Mouse (Mus musculus) frontal cortex, postnatal 25 days (tissue): ENCODE measurements at regions not wholly inside any gene's neighbourhood (a gene's known extent, or its start where the extent isn't known, plus 50 kb on each side); places are given as distances from the start of the nearest gene placed in this dataset.
A peak's percentile ranks its signal among the peaks of the same experiment; 100 is the strongest.

ENCODE experiments used
- DNase-seq, 2 experiments: peaks; one replicate each; pipeline ENCODE4 v3.0.0; 2022; ENCODE audit warnings: low spot score in 2 of 2

- DNase-seq = no peak
Measured at GRCm38 (mm10) chr12:106128944-106129724, 119.1 kb downstream of the Vrk1 start.

DNA sequence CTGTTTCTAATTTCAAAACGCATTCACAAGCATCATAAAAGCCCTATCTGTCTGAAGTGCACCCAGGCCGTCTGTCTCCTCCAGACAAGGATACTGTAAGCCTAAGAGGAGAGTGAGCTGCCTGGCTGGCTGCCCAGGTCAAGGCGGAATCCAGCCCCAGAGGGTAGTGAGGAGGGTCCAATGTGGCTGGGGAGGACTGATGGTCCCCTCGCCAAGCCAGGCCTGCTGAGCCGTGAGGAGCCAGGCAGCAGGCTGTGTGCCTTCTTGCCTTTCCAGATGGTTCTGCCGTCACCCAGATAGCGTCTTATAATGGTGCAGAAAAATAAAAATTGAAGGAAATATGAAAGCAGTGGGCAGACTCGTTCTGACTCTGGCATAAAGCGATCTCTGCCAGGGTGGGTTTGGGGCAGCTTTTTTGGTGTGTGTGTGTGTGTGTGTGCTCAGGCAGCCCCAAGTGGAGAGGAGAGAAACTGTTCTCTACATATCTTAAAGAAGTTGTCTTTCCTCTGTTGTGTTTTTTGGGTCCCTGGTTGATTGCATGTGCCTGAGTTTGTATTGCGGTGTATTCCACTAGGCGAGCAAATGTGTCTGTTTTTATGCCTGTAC, 120.1 kb downstream of the Vrk1 start:
- DNase-seq = no peak

- DNase-seq = no peak
Measured at GRCm38 (mm10) chr12:106132715-106133114, 122.7 kb downstream of the Vrk1 start.

GRCm38 (mm10) chr12:106138466-106138865, 128.4 kb downstream of the Vrk1 start:
- DNase-seq = no peak

DNA sequence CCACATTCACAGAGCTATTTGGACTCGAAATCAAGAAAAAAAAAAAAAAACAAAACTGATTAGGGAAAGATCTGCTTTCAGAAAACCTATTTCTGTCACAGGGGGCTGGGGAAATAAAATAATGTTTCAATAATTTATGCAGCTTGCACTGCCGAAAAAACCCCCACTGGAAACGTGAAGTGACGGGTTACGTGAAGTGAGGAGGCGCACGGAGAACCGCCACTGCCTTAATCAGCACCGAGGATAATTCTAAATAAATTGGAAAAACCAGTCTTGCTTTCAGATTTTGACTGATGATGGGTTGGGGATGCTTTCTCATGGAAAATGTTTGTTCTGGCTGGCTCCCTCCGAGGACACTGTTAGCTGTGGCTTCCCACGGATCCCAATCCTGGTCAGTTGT, 129.5 kb downstream of the Vrk1 start:
- no peak for DNase-seq

DNA sequence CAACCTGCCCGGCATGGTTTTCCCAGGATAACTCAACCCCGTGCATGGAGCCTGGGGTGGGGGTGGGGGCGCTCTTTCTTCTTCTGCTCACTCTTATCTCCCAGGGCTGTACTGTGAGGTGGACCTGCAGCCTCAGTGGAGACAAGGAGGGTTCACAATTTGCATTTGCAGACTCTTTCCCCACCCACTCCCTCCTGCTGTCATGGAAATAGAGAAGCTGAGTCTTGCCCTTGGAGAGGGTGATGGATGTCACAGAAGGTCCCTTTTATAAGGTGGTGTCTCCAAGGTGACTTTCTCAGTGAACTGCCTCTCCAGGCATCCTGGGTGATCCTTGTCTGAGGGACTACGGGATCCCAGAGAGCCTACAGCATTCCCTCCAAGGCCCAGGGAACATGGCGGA, 129.9 kb downstream of the Vrk1 start:
- DNase-seq = no peak

DNA sequence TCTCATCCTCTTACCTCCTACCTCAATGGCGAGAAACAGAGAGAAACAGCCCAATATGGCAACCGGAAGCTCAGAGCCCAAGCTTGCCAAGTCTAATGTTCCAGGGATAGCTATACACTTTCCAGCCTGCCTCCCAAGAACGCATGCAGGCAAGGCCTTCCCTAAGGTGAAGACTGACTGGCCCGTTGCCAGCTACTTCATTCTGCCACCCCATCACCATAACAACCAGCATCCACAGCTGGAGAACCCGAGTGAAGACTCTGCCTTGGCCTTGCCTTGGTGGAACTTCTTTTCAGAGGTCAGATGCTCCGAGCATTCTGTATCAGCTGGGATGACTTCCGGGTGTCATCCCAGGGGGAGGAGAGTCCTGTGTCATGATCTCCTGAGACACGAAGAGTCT, 130.6 kb downstream of the Vrk1 start:
- no peak for DNase-seq

- no peak for DNase-seq
Measured at GRCm38 (mm10) chr12:106143548-106143947, 133.5 kb downstream of the Vrk1 start.

DNA sequence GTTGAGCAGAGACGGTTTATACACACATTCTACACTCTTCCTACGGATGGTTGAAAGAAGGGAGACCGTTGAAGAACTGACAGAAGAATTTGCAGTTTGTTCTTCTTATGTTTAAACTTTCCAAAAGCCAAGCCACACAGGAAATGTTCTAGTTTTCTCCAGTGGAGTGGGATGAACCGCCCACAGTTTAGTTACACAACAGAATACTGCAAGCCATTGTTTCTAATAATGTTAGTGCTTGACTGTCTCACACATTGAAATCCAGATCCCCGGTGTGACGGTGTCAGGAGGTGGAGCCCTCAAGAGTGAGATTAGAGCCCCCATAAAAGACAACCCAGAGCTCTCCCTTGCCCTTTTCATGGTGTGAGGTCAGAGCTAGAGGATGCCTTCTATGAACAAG, 146.8 kb downstream of the Vrk1 start:
- DNase-seq = no peak

GRCm38 (mm10) chr12:106157827-106158226, 147.8 kb downstream of the Vrk1 start:
- DNase-seq = no peak

DNA sequence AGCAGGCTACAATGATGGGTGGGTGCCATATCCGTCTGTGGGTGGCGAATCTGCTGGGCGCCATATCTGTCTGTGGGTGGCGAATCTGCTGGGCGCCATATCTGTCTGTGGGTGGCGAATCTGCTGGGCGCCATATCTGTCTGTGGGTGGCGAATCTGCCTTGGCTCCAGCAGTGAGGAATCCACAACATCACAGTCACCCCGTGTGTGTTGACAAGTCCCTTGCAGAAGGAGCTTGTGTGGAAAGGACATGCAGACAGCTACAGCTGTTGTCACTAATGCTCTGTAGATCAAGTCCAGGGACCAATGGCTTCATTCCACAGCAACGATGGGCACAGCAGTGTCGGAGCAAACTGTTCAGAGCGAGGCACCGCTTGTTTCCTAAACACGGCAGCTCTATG, 148.6 kb downstream of the Vrk1 start:
- no peak for DNase-seq

- no peak for DNase-seq
Measured at GRCm38 (mm10) chr12:106171301-106171700, 161.3 kb downstream of the Vrk1 start.

- no peak for DNase-seq
Measured at GRCm38 (mm10) chr12:106173211-106173610, 163.2 kb downstream of the Vrk1 start.

DNA sequence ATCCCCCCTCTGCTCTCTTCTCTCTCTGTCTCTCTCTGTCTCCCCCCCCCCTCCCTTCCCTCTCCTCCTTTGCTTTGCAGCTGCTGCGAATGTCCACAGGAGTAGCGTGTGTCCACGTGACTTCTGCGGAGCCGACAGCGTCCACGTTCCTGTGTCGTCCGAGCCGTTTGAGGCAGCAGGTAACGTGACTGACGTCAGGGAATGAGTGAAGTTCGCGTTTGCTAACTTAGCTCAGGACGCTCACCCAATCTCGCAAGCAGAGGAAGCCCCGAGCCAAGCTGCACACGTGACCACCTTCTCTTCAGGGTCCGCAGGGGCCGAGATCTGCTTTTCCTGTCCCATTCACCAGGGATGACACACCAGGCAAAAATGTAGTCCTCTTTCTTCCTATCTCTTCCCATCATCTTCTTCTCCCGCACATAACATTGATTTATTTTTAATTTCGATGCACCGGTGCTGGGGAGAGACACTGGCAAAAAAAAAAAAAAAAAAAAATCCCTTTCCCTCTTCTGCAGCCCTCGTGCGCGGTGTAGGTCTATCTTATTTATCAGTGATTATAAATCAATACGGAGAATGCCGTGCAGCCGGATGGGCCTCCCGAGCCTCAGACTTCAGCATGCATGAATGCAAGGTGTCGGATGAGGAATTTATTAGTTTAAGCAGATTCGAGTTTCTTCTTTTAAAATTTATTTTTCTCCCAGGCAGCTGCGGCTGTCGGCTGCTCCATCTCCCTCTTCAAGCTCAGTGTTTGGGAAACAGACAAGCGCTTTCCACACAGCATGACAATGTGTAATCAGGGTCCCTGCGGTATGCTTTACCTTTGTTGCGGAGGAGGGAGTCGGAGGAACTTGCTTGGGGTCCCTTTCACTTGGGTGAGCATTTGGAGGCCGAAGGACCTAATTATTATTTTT, 164.3 kb downstream of the Vrk1 start:
- no peak for DNase-seq

- no peak for DNase-seq
Measured at GRCm38 (mm10) chr12:106174981-106175700, 165.1 kb downstream of the Vrk1 start.

GRCm38 (mm10) chr12:106177302-106177701, 167.3 kb downstream of the Vrk1 start:
- DNase-seq = no peak

GRCm38 (mm10) chr12:106177861-106178260, 167.8 kb downstream of the Vrk1 start:
- DNase-seq = no peak

DNA sequence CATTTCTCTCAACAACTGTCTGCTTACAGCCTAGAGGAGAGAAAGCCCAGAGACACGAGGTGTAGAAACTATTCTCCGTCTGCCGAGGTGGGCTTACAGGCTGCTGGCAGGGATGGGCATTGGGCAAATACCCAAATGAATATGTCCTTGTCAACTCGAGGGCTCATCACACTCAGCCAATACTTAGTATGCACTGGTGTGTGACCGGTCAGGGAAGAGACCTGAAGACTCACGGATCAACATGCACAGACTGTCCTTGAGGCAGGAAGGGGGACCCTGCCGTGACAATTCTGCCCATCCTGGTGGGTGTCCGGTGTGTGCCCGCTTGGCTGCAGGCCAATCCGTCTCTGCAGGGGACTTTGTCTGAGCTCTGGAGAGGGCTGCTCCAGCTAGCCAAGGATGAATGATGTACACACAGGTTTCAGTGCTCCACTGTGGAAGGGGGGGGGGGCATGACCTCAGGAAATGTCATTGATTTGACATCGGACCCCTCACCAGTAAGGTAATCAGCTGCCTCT, 168.7 kb downstream of the Vrk1 start:
- DNase-seq = no peak

GRCm38 (mm10) chr12:106182923-106183322, 172.9 kb downstream of the Vrk1 start:
- DNase-seq = no peak

DNA sequence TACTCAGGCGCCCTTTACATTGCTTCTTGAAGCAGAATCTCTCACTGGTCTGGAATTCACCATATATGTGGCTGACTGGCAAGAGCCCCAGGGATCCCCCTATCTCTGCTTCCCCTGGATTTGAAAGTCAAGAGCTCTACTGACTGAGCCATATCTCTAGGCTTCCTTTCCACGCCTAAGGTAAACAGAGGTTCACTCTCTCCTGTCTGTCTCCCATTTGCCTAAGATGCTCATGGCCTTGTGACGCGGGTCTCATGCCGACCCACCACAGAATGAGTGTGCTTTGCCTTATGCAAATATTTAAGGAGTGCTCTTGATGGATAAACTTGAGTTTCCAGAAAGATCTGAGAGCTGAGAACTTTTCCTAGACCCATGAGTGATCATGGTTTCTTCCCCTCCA, 173.9 kb downstream of the Vrk1 start:
- DNase-seq = no peak

DNA sequence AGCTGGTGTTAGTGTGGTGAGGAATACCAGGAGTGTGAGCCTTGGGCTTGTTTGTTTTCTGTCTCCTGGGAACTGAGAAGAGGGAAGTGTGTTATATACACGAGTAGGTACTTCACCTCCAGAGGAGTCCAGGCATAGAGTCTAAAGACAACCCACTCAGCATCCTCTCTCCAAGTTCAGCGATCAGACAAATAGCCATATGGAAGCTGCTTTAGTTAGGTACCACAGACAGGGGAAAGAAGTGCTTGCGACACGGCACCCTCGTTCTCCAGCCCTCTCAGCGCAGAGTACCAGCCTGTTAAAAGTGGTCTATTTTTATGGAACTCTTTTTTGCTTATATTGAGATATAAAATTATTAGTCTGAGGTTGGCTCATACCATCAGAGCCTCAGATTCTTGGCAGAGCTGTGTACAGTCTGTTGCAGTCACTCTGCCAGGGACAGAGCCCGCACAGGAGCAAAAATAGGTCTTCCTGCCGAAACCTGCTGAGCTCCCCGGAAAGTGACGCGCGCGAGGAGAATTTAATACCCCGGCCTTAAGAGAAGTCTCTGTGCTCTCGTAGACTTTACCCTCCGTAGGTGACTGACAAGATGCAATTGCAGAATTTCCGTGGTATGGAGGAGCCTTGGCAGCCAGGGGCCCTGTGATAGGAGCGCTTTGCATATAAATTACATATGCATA, 175.5 kb downstream of the Vrk1 start:
- peak in 1 of 2 experiments; percentile 18 for DNase-seq
